Mouse (Mus musculus) midbrain, embryonic 11.5 days (tissue): Measurements from ENCODE around the gene Tmem175. TPM values are rescaled to one million over a fixed set of nuclear protein-coding genes. Genes with fewer than 3 reads are reported as not detected.

Experiments
- polyA plus RNA-seq: library from polyadenylated mRNA; unstranded; fragments of >200 nt; fragmentation: Nextera tagmentation; extraction: Ambion mirVana; gene quantifications from 2 replicates; pipeline ENCODE4 v1.2.1, GENCODE M21; 2014

Tmem175 gene
- polyA plus RNA-seq, 1 experiment from 2014 or later: 20.9 TPM

Other genes starting within 250 kb of the Tmem175 start
- gene Pde6b, start 241.4 kb upstream of the Tmem175 start, polyA plus RNA-seq: 0.18 and 0.29 TPM in 2 replicates
- 392 and 433 TPM in 2 replicates for gene Atp5k, start 195.3 kb upstream of the Tmem175 start, polyA plus RNA-seq
- gene Mfsd7a, start 180.9 kb upstream of the Tmem175 start, polyA plus RNA-seq: 0.18 TPM in 1 of 2 replicates, not detected in the other
- 29.2 and 34.0 TPM in 2 replicates for gene Pcgf3, start 168.5 kb upstream of the Tmem175 start, polyA plus RNA-seq
- gene Cplx1, start 79.7 kb upstream of the Tmem175 start, polyA plus RNA-seq: 7.4 and 8.7 TPM in 2 replicates
- gene Gak, start within 50 bp of the Tmem175 start, polyA plus RNA-seq: 43.3 and 45.3 TPM in 2 replicates
- 9.2 TPM in 2 replicates for gene Idua, start 30.6 kb downstream of the Tmem175 start, polyA plus RNA-seq
- gene Dgkq, start 39.9 kb downstream of the Tmem175 start, polyA plus RNA-seq: 8.6 TPM in 2 replicates
- gene Slc26a1, start 45.8 kb downstream of the Tmem175 start, polyA plus RNA-seq: 0.69 and 0.81 TPM in 2 replicates
- 11.9 and 15.0 TPM in 2 replicates for gene Fgfrl1, start 62.6 kb downstream of the Tmem175 start, polyA plus RNA-seq
- 1.7 TPM in 1 of 2 replicates, not detected in the other for gene Rnf212, start 145.2 kb downstream of the Tmem175 start, polyA plus RNA-seq
- gene Tmed11, start 165.6 kb downstream of the Tmem175 start, polyA plus RNA-seq: not detected in 2 replicates
- gene Vmn2r8, start 179.1 kb downstream of the Tmem175 start, polyA plus RNA-seq: not detected in 2 replicates
- gene Vmn2r9, start 222.8 kb downstream of the Tmem175 start, polyA plus RNA-seq: not detected in 2 replicates